Mouse (Mus musculus) testis, adult 2 months (tissue): ENCODE measurements around the gene Sap30bp.

Experiments
- CTCF ChIP-seq: fragments of 200-500 bp; IDR thresholded peaks from 2 replicates; pipeline ENCODE4 v1.5.1; 2012; ENCODE audit warnings: low read depth, mild to moderate bottlenecking, inconsistent platforms, low read length, moderate library complexity; ENCODE audit not compliant: control insufficient read depth, insufficient read depth, insufficient replicate concordance
- POLR2A ChIP-seq: fragments of 200-500 bp; IDR thresholded peaks from 2 replicates; pipeline ENCODE4 v1.6.1; 2012; ENCODE audit warnings: low read depth, mild to moderate bottlenecking, inconsistent platforms, low read length, moderate library complexity; ENCODE audit not compliant: control insufficient read depth

- TF ChIP-seq CTCF (no peak), POLR2A (no peak)
These were observed 14.4 kb upstream of the Sap30bp start for GRCm38 (mm10) chr11:115918637-115919036.
